Mouse (Mus musculus): ENCODE data around the gene Mapk11. TPM values are rescaled to one million over a fixed set of nuclear protein-coding genes. Genes with fewer than 3 reads are reported as not detected.

The Mapk11 gene
- total RNA-seq, 2 experiments from 2014 or later: 21.6 to 25.8 TPM

- TF ChIP-seq CTCF (conservative IDR thresholded peaks at IDR 0.05): no peak
- Histone ChIP-seq H3K27ac (peak overlapping the region; percentile 24), H3K4me3 (peak overlapping the region; percentile 47)
- no peak for DNase-seq (ENCODE audit: low spot score in 2 of 2)
Observed at GRCm38 (mm10) chr15:89146537-89146936, 2.9 kb downstream of the Mapk11 start.

DNA sequence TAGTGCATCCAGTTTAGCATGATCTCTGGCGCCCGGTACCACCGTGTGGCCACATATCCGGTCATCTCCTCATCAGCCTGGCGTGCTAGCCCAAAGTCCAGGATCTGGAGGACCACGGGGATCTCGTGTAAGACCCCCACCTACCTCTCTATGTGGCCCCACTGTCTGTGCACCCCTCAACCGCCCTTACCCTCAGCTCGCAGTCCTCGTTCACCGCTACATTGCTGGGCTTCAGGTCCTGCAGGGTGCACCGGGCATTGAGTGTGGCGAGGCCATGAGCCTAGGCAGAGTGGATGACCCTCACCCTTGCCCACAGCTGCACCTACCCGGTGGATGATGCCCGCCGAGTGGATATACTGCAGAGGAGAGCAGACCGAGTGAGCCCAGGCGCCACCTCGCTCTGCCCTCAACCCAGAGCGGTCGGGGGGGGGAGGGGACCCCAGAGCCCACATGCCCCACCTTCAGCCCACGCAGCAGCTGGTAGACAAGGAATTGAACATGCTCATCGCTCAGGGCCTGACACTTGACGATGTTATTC, 3.5 kb downstream of the Mapk11 start:
- H3K4me3 ChIP-seq: no peak overlapping the region
- no peak overlapping the region for H3K27ac ChIP-seq
- TF ChIP-seq CTCF (conservative IDR thresholded peaks at IDR 0.05): no peak
- DNase-seq (ENCODE audit: low spot score in 2 of 2): no peak

- DNase-seq (ENCODE audit: low spot score in 2 of 2): no peak
- no peak overlapping the region for H3K27ac ChIP-seq
- H3K4me3 ChIP-seq: no peak overlapping the region
- TF ChIP-seq CTCF (conservative IDR thresholded peaks at IDR 0.05): no peak
Observed at GRCm38 (mm10) chr15:89144965-89145364, 4.5 kb downstream of the Mapk11 start.

GRCm38 (mm10) chr15:89143134-89143533, 6.3 kb downstream of the Mapk11 start:
- H3K27ac ChIP-seq: no peak overlapping the region
- TF ChIP-seq CTCF (conservative IDR thresholded peaks at IDR 0.05): no peak
- DNase-seq (ENCODE audit: low spot score in 2 of 2): no peak
- no peak overlapping the region for H3K4me3 ChIP-seq

GRCm38 (mm10) chr15:89141905-89142304, 7.5 kb downstream of the Mapk11 start:
- H3K4me3 ChIP-seq: no peak overlapping the region
- no peak for TF ChIP-seq CTCF (conservative IDR thresholded peaks at IDR 0.05)
- H3K27ac ChIP-seq: no peak overlapping the region

GRCm38 (mm10) chr15:89141443-89141842, 8.0 kb downstream of the Mapk11 start:
- no peak for TF ChIP-seq CTCF (conservative IDR thresholded peaks at IDR 0.05)

More at GRCm38 (mm10) chr15:89141905-89142304, 7.5 kb downstream of the Mapk11 start:
- DNase-seq (ENCODE audit: low spot score in 2 of 2): no peak

GRCm38 (mm10) chr15:89140659-89141252, 8.7 kb downstream of the Mapk11 start, which contains the start of gene Mapk12:
Gene Mapk12 (minus strand): TSS chr15:89140703.
- DNase-seq (ENCODE audit: low spot score in 2 of 2): no peak
- Histone ChIP-seq H3K27ac (peak within 1 kb of the TSS; percentile 56), H3K4me3 (peak within 1 kb of the TSS; percentile 63)
- no peak for TF ChIP-seq CTCF (conservative IDR thresholded peaks at IDR 0.05)

More at GRCm38 (mm10) chr15:89141443-89141842, 8.0 kb downstream of the Mapk11 start:
- no peak for DNase-seq (ENCODE audit: low spot score in 2 of 2)
- H3K27ac ChIP-seq: no peak overlapping the region
- H3K4me3 ChIP-seq: no peak overlapping the region

DNA sequence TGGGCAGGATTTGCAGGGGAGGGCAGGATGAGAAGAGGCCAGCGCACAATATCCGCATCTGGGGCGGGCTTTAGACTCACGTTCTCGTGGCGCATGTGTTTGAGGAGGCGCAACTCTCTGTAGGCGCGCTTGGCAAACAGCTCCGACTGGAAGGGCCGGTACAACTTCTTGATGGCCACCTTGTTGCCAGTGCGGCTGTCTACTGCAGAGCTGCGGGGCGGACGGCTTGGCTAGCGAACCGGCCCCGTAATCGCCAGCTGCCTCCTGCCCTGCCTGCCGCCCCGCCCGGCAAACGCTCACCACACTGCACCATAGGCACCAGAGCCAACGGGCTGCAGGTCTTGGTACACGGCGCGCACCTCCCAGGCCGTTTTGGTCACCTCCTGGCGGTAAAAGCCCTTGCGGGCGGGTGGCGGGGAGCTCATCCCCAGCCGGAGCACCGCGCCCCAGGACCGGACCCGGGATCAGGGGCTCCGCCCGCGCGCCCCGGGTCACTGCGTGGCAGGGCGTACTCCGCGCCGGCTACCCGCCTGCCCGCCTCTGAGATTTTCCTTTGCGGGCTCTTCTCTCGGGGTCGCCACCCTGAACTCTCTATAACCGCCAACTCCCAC, 9.3 kb downstream of the Mapk11 start:
- peak in 1 of 2 experiments; percentile 47 for DNase-seq (ENCODE audit: low spot score in 2 of 2)
- H3K27ac ChIP-seq: peak overlapping the region; percentile 56
- peak overlapping the region; percentile 63 for H3K4me3 ChIP-seq
- TF ChIP-seq CTCF (conservative IDR thresholded peaks at IDR 0.05): no peak

DNA sequence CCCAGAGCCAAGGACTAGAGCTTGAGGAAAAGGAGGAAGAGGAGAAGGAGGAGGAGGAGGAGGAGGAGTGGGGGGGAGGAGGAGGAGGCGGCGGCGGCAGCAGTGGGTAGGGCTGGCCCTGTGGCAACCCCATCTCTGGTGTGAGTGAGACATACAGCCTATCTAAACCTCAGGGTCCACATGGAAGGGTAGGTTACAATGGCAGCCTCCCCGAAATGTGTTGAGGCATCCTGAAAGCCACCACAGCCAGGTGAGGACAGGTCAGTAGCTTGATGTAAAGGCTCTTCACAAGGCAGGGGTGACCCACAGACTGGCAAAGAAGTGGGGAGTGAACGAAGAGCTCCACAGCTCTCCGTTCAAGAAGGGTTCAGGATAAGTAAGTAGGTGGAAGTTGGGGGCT, 10.9 kb downstream of the Mapk11 start:
- TF ChIP-seq CTCF (conservative IDR thresholded peaks at IDR 0.05): no peak
- no peak for DNase-seq (ENCODE audit: low spot score in 2 of 2)
- Histone ChIP-seq H3K27ac (no peak overlapping the region), H3K4me3 (no peak overlapping the region)

DNA sequence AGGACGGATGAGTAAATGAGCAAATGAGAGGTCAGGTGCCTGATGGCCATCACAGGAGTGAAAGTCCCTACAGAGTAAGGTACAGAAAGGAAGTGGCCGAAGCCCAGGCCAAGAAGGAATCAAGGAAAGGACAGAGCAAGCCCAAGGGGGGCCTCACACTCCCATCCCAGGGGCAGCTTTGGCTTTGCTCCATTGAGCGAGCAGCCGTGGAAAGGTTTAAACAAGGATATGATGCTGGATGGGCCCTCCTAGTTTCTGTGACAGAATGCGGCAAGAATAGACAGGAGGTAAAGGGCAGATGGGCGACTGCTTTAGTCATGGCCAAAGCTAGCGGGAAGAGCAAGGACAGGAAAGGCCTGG, 11.4 kb downstream of the Mapk11 start:
- Histone ChIP-seq H3K4me3 (no peak overlapping the region), H3K27ac (no peak overlapping the region)
- DNase-seq (ENCODE audit: low spot score in 2 of 2): no peak
- no peak for TF ChIP-seq CTCF (conservative IDR thresholded peaks at IDR 0.05)

- DNase-seq (ENCODE audit: low spot score in 2 of 2): no peak
- no peak for TF ChIP-seq CTCF (conservative IDR thresholded peaks at IDR 0.05)
- no peak overlapping the region for H3K27ac ChIP-seq
- H3K4me3 ChIP-seq: no peak overlapping the region
Observed at GRCm38 (mm10) chr15:89137378-89138045, 11.9 kb downstream of the Mapk11 start.

GRCm38 (mm10) chr15:89136461-89137155, 12.8 kb downstream of the Mapk11 start:
- no peak for TF ChIP-seq CTCF (conservative IDR thresholded peaks at IDR 0.05)
- DNase-seq (ENCODE audit: low spot score in 2 of 2): no peak
- Histone ChIP-seq H3K4me3 (no peak overlapping the region), H3K27ac (no peak overlapping the region)

- Histone ChIP-seq H3K27ac (no peak overlapping the region), H3K4me3 (no peak overlapping the region)
- DNase-seq (ENCODE audit: low spot score in 2 of 2): no peak
- no peak for TF ChIP-seq CTCF (conservative IDR thresholded peaks at IDR 0.05)
Observed at GRCm38 (mm10) chr15:89131316-89131715, 18.1 kb downstream of the Mapk11 start.
